Mouse (Mus musculus) G1E (cell line): Measurements from ENCODE around the gene Ebpl.
"Not testable (repeated sequence)": the region's sequence is repeated elsewhere in the genome, so short reads cannot be mapped to it uniquely, and the experiment has no call there.

Source experiments
- CTCF ChIP-seq: IDR thresholded peaks from 2 replicates; pipeline ENCODE4 v1.5.1; 2012; ENCODE audit warnings: low read depth, low read length, inconsistent platforms, mixed read lengths
- GATA1 ChIP-seq: IDR thresholded peaks from 2 replicates; pipeline ENCODE4 v1.6.1; 2012; ENCODE audit warnings: borderline replicate concordance, low read length, inconsistent platforms, mixed read lengths
- POLR2AphosphoS5 ChIP-seq: IDR thresholded peaks from 2 replicates; pipeline ENCODE4 v1.6.1; 2012; ENCODE audit warnings: low read depth, low read length, inconsistent platforms; ENCODE audit not compliant: insufficient replicate concordance
- TAL1 ChIP-seq: conservative IDR thresholded peaks from 2 replicates; pipeline ENCODE4 v1.6.1; 2012; ENCODE audit warnings: low read depth, low read length, inconsistent platforms, mixed read lengths

DNA sequence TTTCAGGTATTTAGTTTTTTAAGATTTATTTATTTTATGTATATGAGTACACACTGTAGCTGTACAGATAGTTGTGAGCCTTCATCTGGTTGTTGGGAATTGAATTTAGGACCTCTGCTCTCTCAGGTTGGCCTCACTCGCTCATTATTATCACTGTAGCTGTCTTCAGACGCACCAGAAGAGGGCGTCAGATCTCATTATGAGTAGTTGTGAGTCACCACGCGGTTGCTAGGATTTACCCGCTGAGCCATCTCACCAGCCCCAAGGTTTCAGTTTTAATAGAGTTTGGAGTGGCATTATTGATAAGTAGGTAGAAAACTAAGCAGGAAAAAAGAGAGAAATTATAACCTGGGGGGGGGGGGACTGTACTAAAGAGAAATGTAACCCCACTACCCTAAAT lies 33.2 kb downstream of the Ebpl start:
- TF ChIP-seq CTCF, GATA1, TAL1, POLR2AphosphoS5: not testable (repeated sequence)
